Mouse (Mus musculus) bone marrow, adult 2 months (tissue): ENCODE results near the gene Cisd3. TPM values are rescaled to one million over a fixed set of nuclear protein-coding genes. Genes with fewer than 3 reads are reported as not detected.

Experiments
- H3K27ac ChIP-seq: fragments of 200-500 bp; 2 replicates; pipeline ENCODE4 v1.5.1; 2012; ENCODE audit warnings: low read depth, mild to moderate bottlenecking, control low read depth, inconsistent platforms, low read length; ENCODE audit not compliant: control insufficient read depth, poor library complexity, insufficient read depth
- H3K4me1 ChIP-seq: fragments of 200-500 bp; 2 replicates; pipeline ENCODE4 v1.6.1; 2011; ENCODE audit warnings: low read length; ENCODE audit not compliant: control insufficient read depth, insufficient read depth
- H3K4me3 ChIP-seq: fragments of 200-500 bp; replicated peaks from 2 replicates; pipeline ENCODE3; 2011; ENCODE audit warnings: mild to moderate bottlenecking, low read depth, low read length, control low read depth; ENCODE audit not compliant: control insufficient read depth
- CTCF ChIP-seq: fragments of 200-500 bp; IDR thresholded peaks from 2 replicates; pipeline ENCODE4 v1.5.1; 2011; ENCODE audit warnings: low read length, control low read depth; ENCODE audit not compliant: control insufficient read depth, insufficient read depth
- POLR2A ChIP-seq: fragments of 200-500 bp; IDR thresholded peaks from 2 replicates; pipeline ENCODE4 v1.6.1; 2011; ENCODE audit warnings: low read depth, mild to moderate bottlenecking, control low read depth, low read length, borderline replicate concordance; ENCODE audit not compliant: control insufficient read depth
- WGBS: fragments of 180-500 bp; shearing (Covaris S2); methylation state at CpG from one replicate; pipeline ENCODE4 v1.1.7; 2018; 5-methylcytosine and 5-hydroxymethylcytosine counted together
- polyA plus RNA-seq: library from polyadenylated mRNA; stranded (reverse); fragments of >200 nt; gene quantifications from 2 replicates; pipeline ENCODE4 v1.2.4, GENCODE M21; 2011; ENCODE audit warnings: low replicate concordance; ENCODE audit not compliant: missing spikeins, insufficient read depth, insufficient read length

The Cisd3 gene
- polyA plus RNA-seq, 1 experiment = 76.0 TPM

- TF ChIP-seq POLR2A = no peak
- TF ChIP-seq CTCF = no peak
- peaks cover 4% of the 10 kb centered on the region for H3K4me1 ChIP-seq
- H3K27ac ChIP-seq = no peak overlapping the region
- 79% methylated on average over 11 of the region's 11 CpGs for WGBS
- H3K4me3 ChIP-seq = peak overlapping the region; percentile 7
These were observed 789 bp downstream of the Cisd3 start for GRCm38 (mm10) chr11:97686322-97686908.

GRCm38 (mm10) chr11:97687061-97687460, 1.4 kb downstream of the Cisd3 start:
- WGBS = 89% methylated on average over 3 of the region's 3 CpGs
- Histone ChIP-seq H3K4me3 (no peak overlapping the region), H3K27ac (no peak overlapping the region), H3K4me1 (peaks cover 4% of the 10 kb centered on the region)
- no peak for TF ChIP-seq CTCF
- no peak for TF ChIP-seq POLR2A

GRCm38 (mm10) chr11:97689861-97690260, 4.2 kb downstream of the Cisd3 start:
- WGBS = 27% methylated on average over 10 of the region's 10 CpGs
- Histone ChIP-seq H3K4me1 (no peaks in the 10 kb centered on the region; the same call in 1 of the 2 replicates), H3K4me3 (no peak overlapping the region), H3K27ac (no peak overlapping the region)
- TF ChIP-seq POLR2A = no peak
- peak; percentile 88 for TF ChIP-seq CTCF

- no peak overlapping the region for H3K4me3 ChIP-seq
- H3K4me1 ChIP-seq = no peaks in the 10 kb centered on the region
- no peak overlapping the region for H3K27ac ChIP-seq
- no peak for TF ChIP-seq CTCF
- TF ChIP-seq POLR2A = no peak
- 76% methylated on average over 4 of the region's 4 CpGs for WGBS
These were observed 8.8 kb downstream of the Cisd3 start for GRCm38 (mm10) chr11:97694435-97694834.

- Histone ChIP-seq H3K4me1 (no peaks in the 10 kb centered on the region), H3K4me3 (no peak overlapping the region), H3K27ac (no peak overlapping the region)
- 91% methylated on average over 17 of the region's 17 CpGs for WGBS
- no peak for TF ChIP-seq POLR2A
These were observed 9.5 kb downstream of the Cisd3 start for GRCm38 (mm10) chr11:97694921-97695711.

- TF ChIP-seq POLR2A = no peak
- Histone ChIP-seq H3K4me3 (no peak overlapping the region), H3K27ac (no peak overlapping the region), H3K4me1 (no peaks in the 10 kb centered on the region; the same call in 1 of the 2 replicates)
- 75% methylated on average over 9 of the region's 9 CpGs for WGBS
These were observed 10.2 kb downstream of the Cisd3 start for GRCm38 (mm10) chr11:97695712-97696401.

GRCm38 (mm10) chr11:97696669-97697068, 11.0 kb downstream of the Cisd3 start:
- Histone ChIP-seq H3K4me3 (no peak overlapping the region), H3K27ac (no peak overlapping the region), H3K4me1 (no peaks in the 10 kb centered on the region; the same call in 1 of the 2 replicates)
- TF ChIP-seq CTCF = no peak
- TF ChIP-seq POLR2A = no peak
- WGBS = 89% methylated on average over 8 of the region's 8 CpGs

- Histone ChIP-seq H3K4me3 (no peak overlapping the region), H3K4me1 (no peaks in the 10 kb centered on the region; the same call in 1 of the 2 replicates), H3K27ac (no peak overlapping the region)
- 74% methylated on average over 11 of the region's 11 CpGs for WGBS
- TF ChIP-seq CTCF (no peak), POLR2A (no peak)
These were observed 11.7 kb downstream of the Cisd3 start for GRCm38 (mm10) chr11:97697199-97697890.
